Mouse (Mus musculus) erythroid progenitor cell, adult 5-6 weeks (primary cell): ENCODE results near the gene Mtmr14. TPM values are rescaled to one million over a fixed set of nuclear protein-coding genes. Genes with fewer than 3 reads are reported as not detected.

Experiments used
- ATAC-seq: replicated peaks from 2 replicates; pipeline ENCODE4 v1.8.0; 2016; ENCODE audit warnings: moderate number of reproducible peaks, mild to moderate bottlenecking, moderate TSS enrichment, inconsistent platforms; ENCODE audit not compliant: poor library complexity, low FRiP score, severe bottlenecking
- total RNA-seq, 2 experiments: library from RNA; stranded (forward) in 1 of 2; stranded (reverse) in 1 of 2; fragments of 150-400 nt in 1 of 2; fragments of 186-747, 209-891 nt in 1 of 2; gene quantifications; 2 replicates each; pipeline versions ENCODE4 v1.2.3 to v1.2.4; 2015 to 2017; ENCODE audit warnings: low replicate concordance in 2 of 2

Gene Mtmr14
- total RNA-seq (2015; ENCODE audit: low replicate concordance) (25.6 and 28.9 TPM in 2 replicates), total RNA-seq (2017; ENCODE audit: low replicate concordance) (28.8 and 42.9 TPM in 2 replicates)

- peak; percentile 98 for ATAC-seq
Observed at GRCm38 (mm10) chr6:113237542-113238270, at the start of gene Mtmr14. Gene Mtmr14, plus strand, starts transcription at chr6:113237843.

GRCm38 (mm10) chr6:113193765-113194460 lies 43.7 kb upstream of the Mtmr14 start:
- no peak for ATAC-seq

- ATAC-seq, result no peak
Observed at GRCm38 (mm10) chr6:113194517-113194840, 43.2 kb upstream of the Mtmr14 start.

- no peak for ATAC-seq
Observed at GRCm38 (mm10) chr6:113194841-113195595, 42.6 kb upstream of the Mtmr14 start, which contains the start of gene Lhfpl4. Gene Lhfpl4, minus strand, starts transcription at chr6:113195384.

GRCm38 (mm10) chr6:113195596-113195992 lies 42.0 kb upstream of the Mtmr14 start:
- no peak for ATAC-seq

- no peak for ATAC-seq
Observed at GRCm38 (mm10) chr6:113216280-113216679, 21.4 kb upstream of the Mtmr14 start.

- ATAC-seq, result no peak
Observed at GRCm38 (mm10) chr6:113225798-113226197, 11.8 kb upstream of the Mtmr14 start.

GRCm38 (mm10) chr6:113226705-113227104 lies 10.9 kb upstream of the Mtmr14 start:
- no peak for ATAC-seq

GRCm38 (mm10) chr6:113235141-113235540 lies 2.5 kb upstream of the Mtmr14 start:
- no peak for ATAC-seq

- no peak for ATAC-seq
Observed at GRCm38 (mm10) chr6:113238442-113238841, 799 bp downstream of the Mtmr14 start.

- ATAC-seq, result no peak
Observed at GRCm38 (mm10) chr6:113242753-113243152, 5.1 kb downstream of the Mtmr14 start.

GRCm38 (mm10) chr6:113245585-113245984 lies 7.9 kb downstream of the Mtmr14 start:
- ATAC-seq, result no peak

GRCm38 (mm10) chr6:113250786-113251185 lies 13.1 kb downstream of the Mtmr14 start:
- ATAC-seq, result no peak

GRCm38 (mm10) chr6:113251921-113252320 lies 14.3 kb downstream of the Mtmr14 start:
- ATAC-seq, result no peak

GRCm38 (mm10) chr6:113254899-113255298 lies 17.3 kb downstream of the Mtmr14 start:
- no peak for ATAC-seq

- ATAC-seq, result no peak
Observed at GRCm38 (mm10) chr6:113261174-113261858, 23.7 kb downstream of the Mtmr14 start.

- no peak for ATAC-seq
Observed at GRCm38 (mm10) chr6:113263531-113263930, 25.9 kb downstream of the Mtmr14 start.

GRCm38 (mm10) chr6:113264429-113264828 lies 26.8 kb downstream of the Mtmr14 start:
- ATAC-seq, result no peak

- no peak for ATAC-seq
Observed at GRCm38 (mm10) chr6:113266996-113267655, 29.5 kb downstream of the Mtmr14 start.
